Mouse (Mus musculus) naive thymus-derived CD4-positive, alpha-beta T cell, adult 5 months (primary cell): ENCODE results near the gene Maml2. TPM values are rescaled to one million over a fixed set of nuclear protein-coding genes. Genes with fewer than 3 reads are reported as not detected.

Source experiments
- polyA plus RNA-seq: library from polyadenylated mRNA; unstranded; fragments of 100-300 nt; shearing (Covaris generic); gene quantifications from one replicate; pipeline ENCODE4 v1.2.1, GENCODE M21; 2017

The Maml2 gene
- 23.6 TPM for polyA plus RNA-seq

GRCm38 (mm10) chr9:13297668-13298512 lies at the start of gene Maml2:
TSS of gene Maml2 (plus strand) at chr9:13297957.

DNA sequence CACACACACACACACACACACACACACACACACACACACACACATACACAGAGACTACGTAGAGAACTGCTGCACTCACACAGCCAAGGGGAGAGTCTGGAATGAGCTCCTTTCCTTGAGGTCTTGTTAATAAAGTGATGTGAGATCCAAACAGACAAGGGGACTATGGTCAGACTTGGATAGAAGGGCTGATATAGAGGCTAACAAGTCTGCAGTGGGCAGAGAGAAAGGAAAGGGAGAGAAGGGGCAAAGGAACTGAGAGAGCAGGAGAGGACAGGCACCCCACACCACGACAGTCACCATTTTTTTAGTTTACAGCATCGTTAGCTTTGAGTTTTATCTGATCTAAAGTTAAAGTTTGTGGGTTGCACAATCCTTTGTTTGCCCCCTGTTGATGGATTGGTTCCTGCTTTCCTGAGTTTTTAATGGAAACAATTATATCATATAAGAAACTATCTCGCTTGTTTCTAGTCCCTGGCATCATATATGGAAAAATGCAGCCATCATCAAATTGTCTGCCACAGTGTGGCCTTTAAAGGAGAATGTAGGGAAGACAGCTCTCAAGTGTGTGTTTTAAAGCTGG lies 149.0 kb downstream of the Maml2 start, which contains the start of gene Gm17571:
Gene Gm17571 (minus strand): TSS at position 51 of the 583 bp plus-strand sequence.

GRCm38 (mm10) chr9:13748404-13748797 lies 450.6 kb downstream of the Maml2 start, which contains the start of gene Mtmr2:
TSS of gene Mtmr2 (plus strand) at chr9:13748410.

Other genes with a start within 250 kb of the Maml2 start
- gene Jrkl, start 52.1 kb upstream of the Maml2 start, polyA plus RNA-seq, result 2.6 TPM
- 33.7 TPM for gene Ccdc82, start 51.0 kb upstream of the Maml2 start, polyA plus RNA-seq
- not detected for gene Gm17571, start 148.8 kb downstream of the Maml2 start, polyA plus RNA-seq